Mouse (Mus musculus) E14TG2a.4 (cell line): ENCODE data around the gene Tubg1.

Experiments used
- CTCF ChIP-seq: conservative IDR thresholded peaks from 2 replicates; pipeline ENCODE4 v1.5.1; 2014; ENCODE audit warnings: low read length
- NANOG ChIP-seq: IDR thresholded peaks from 2 replicates; pipeline ENCODE4 v1.6.1; 2014; ENCODE audit warnings: borderline replicate concordance, low read length, mixed read lengths
- POU5F1 ChIP-seq: IDR thresholded peaks from 2 replicates; pipeline ENCODE4 v1.6.1; 2014; ENCODE audit warnings: low read length, borderline replicate concordance

- no peak for TF ChIP-seq CTCF
- TF ChIP-seq NANOG: no peak
- TF ChIP-seq POU5F1: no peak
Measured at GRCm38 (mm10) chr11:101120545-101121188, 929 bp downstream of the Tubg1 start.
